Mouse (Mus musculus): ENCODE data around the gene Ttll11. TPM values are rescaled to one million over a fixed set of nuclear protein-coding genes. Genes with fewer than 3 reads are reported as not detected.

Ttll11 gene
- total RNA-seq, 2 experiments from 2014 or later, result 2.2 to 2.7 TPM

DNA sequence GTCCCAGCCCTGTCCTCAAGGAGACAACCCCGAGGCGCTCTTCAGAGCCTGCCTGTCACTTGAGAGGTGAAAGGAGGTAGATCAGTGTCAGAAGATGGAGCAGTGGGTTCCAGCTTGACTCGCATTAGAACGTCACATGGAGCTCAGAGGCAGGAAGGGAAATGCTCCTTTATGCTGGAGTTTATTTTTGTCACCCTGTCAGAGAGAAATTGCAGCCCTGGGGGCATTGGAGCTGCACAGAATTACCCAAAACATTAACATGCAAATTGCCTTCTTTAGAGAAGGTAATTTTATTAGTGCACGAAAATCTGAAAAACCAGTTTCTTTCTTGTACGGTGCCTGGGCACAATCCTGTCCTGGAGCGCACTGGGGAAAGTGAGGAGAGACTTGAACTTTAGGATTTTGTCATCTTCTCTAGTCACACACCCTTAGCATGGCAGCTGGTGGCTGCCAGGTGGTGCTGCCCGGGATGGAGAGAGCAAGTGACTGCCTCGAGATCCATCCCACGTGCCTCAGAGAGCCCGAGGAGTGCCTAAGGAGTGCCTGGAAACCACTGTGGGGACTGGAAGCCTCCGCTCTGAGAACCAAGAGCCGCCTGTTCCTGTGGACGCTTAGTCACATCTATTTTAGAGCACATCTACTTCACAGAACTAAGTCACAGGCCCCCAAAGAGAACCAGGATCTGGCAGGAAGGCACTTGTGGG, 211.7 kb downstream of the Ttll11 start:
- no peak for DNase-seq

- DNase-seq, result no peak
Measured at GRCm38 (mm10) chr2:35764328-35764727, 215.4 kb downstream of the Ttll11 start.

DNA sequence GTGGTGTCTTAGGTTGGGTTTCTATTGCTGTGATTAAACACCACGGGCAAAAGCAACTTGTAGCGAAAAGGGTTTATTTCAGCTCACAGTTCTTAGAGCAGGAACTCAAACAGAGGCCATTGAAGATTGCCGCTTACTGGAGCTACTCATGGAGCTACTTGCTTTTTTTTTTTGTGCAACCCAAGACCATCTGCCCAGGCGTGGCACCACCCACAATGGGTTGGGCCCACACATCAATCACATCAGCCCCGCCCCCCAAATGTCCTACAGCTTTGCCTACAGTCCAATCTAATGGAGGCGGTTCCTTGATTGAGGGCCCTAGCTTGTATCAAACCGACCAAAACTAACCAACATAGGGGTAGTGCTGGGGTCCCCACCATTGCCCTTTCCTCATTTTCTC, 215.9 kb downstream of the Ttll11 start:
- no peak for DNase-seq

DNA sequence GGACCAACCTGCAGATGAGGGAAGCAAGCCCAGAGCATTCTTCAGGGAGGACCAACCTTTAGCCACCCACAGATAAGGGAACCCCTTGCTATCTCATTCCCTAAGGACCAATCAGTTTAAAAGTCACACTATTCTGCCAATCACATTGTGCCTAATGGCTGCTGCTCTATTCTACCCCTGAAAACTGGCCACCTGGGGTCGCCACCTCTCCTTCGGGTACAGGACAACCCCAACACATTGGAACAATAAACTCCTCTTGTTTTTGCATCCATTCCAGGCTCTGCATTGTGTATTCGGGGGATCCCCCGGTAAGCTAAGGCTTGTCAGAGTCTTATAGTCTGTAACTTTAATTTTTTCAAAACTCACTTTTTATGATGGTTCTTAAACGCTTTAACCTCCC, 218.3 kb downstream of the Ttll11 start:
- DNase-seq, result no peak

DNA sequence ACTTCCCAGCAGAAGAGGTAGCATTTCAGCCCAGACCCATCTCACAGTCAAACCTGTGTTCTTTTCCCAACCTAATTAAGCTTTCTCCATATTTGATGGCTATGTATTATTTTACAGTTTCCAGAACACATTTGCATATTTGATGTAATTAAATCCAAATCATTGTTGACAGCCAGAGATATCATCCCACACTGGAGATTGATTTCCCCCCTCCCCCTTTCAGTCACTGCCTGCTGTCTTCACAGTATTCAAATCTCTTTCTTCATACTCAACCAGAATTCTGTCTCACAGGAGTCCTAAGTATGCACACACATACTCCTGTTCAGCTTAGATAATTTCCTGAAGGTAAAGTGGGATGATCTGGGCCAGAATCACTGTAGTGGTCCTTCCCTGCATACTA, 218.8 kb downstream of the Ttll11 start:
- no peak for DNase-seq

GRCm38 (mm10) chr2:35760352-35760751, 219.4 kb downstream of the Ttll11 start:
- no peak for DNase-seq

GRCm38 (mm10) chr2:35756467-35756866, 223.2 kb downstream of the Ttll11 start:
- DNase-seq, result no peak

DNA sequence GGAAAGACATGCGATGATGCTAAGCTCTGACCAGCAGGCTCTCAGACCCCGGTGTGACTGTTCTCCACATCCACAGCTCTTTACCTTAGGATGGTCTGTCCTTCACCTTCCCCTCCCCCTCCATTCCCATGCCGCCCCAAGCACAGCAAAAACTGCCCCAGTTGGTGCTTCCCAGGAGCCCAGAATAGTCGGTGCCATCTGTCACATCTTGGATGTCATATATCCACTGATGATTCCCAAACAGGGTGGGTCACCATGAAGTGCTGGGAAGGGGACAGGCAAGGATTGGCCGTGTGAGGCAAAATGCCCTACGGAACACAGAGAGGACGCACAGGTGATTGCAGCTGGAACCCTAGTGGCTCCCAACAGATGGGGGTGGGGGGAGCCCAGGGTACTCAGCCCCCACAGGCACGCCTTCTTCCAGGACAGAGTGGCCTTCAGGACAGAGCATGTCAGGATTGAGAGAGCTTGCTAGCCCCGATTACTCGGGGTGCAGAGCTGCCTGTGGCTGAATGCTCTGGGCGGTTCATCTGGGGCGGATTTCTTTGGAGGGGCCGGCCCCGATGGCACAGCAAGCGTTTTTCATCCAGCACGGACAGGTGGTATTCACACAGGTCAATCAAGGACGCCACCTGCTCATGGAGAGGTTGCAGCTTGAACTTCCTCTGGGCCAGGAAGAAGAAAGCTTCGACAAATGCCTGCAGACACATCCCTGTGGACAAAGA, 227.8 kb downstream of the Ttll11 start:
- no peak for DNase-seq

DNA sequence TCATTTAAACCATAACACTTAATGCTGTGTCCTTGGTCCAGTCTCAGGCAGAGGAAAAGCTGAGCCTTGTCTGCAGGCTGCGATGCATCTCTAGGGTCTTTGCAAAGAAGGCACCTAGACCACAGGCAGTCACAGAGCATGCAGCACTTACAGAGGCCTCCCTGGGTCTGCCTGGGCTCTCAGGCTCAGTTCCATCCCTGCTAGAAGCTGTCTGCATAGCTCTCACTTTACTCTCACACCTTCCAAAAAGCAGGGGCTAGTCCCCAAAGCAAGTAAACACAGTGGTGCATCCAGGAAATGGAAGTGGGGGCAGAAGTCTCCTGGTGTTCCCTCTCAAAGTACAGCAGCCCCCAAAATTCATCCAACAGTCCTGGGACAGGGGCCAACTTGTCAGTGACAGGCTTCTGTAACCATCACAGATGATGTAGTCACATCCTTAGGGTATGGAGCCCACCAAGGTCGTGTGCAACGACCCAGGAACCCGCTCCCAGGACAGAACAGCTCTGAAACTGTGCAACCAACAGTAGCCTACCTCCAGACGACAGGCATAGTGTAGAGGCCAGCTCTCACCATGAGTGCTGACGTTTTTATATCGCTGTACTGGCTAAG, 229.1 kb downstream of the Ttll11 start:
- DNase-seq, result no peak

GRCm38 (mm10) chr2:35747371-35748035, 232.2 kb downstream of the Ttll11 start:
- DNase-seq, result no peak

DNA sequence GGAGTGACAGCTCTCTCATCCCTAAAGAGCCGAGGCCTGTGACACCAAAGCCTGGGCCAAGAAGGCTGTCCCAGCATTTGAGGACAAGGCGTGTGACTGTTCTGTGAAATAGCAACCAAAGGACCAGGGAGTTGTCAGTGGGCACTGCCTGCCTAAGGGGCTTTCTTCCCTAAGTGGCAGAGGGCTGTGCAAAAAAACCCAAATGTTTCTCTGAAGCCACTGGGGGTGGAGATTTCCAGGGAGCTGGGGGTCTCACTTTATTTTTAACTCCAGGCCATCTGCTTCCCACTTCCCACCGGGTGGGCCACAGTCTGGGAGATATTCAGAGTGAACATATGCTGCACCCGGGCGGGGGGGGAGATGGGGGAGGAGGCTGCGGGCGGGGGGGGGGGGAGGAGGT, 233.1 kb downstream of the Ttll11 start:
- DNase-seq, result no peak

GRCm38 (mm10) chr2:35745876-35746275, 233.8 kb downstream of the Ttll11 start:
- DNase-seq, result no peak

DNA sequence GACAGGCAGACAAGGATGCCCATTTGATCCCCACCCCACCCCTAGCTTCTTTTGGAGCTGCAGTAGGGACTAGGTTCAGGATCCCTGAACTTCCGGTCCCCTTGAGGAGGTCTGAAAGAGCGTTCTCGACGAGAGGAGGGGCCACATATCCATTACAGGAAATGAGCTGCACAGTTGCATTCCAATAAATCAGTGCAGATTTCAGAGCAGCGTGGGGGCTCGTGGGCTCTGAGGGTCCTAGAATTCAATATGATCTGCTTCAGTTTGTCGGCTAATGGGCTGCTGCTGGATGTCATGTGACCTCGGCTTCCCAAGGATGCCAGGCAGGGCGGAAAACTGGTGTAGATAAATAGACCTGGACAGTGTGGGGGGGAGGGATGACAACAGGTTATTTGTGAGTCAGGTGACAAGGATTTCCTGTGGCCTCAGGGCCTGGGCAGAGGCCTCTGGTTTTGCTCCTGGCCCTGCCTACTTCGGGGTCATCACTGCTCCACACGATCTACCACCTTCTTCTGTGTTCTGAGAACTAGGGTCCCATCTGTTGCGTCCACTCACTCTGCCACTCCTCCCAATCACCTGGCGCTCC, 240.0 kb downstream of the Ttll11 start:
- DNase-seq, result no peak

- no peak for DNase-seq
Measured at GRCm38 (mm10) chr2:35737467-35738027, 242.2 kb downstream of the Ttll11 start.

GRCm38 (mm10) chr2:35736061-35736460, 243.7 kb downstream of the Ttll11 start:
- no peak for DNase-seq

DNA sequence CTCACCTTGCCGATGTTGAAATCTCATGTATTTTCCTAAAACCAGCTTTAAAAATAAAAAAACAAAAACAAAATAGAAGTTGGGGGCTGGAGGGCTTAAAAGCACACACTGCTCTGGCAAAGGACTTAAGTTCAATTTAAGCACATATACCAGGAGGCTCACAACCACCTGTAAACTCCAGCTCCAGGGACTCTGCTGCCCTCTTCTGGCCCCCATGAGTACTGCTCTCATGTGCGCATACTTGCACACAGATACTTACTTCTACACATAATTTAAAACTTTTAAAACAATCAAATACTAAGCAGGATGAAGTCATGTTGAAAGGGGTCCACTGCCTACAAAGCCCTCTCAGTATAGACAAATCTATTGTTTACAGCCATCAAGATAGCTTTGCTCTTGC, 244.7 kb downstream of the Ttll11 start:
- DNase-seq, result no peak

DNA sequence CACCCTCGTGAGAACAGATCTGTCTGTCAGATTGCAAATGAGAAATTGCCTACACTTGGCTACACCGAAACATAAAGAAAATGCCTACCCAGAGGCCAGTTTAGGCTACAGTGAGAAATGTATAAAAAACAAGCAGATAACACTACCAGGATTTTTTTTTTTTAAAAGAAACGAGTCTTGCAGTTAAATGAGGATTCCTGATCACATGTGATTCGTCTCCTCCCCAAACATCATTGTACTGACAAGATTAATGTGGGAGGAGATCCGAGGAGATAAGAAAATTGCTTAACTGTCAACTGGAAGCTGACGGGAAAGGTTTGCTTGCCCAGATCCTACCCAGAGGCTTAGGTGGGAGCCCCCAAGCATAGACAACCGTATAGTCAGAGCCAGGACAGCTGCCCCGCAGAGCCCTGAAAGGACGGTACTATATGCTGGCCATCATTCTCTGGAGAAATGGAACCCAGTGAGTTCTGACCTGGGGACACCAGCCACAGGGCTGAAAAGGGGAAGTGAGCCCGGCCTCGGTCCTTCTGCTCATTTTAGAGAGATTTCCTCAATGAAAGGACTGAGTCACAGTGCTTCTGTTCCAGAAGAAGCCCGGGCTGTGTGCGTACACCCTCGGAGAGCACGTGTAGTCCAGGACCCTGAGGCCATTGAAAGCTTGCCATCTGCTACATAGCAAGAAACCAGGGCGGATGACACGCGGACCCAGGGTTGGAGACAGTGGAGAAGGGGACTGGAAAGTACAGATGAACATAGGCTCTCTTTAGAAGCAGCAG, 247.9 kb downstream of the Ttll11 start:
- DNase-seq, result no peak

DNA sequence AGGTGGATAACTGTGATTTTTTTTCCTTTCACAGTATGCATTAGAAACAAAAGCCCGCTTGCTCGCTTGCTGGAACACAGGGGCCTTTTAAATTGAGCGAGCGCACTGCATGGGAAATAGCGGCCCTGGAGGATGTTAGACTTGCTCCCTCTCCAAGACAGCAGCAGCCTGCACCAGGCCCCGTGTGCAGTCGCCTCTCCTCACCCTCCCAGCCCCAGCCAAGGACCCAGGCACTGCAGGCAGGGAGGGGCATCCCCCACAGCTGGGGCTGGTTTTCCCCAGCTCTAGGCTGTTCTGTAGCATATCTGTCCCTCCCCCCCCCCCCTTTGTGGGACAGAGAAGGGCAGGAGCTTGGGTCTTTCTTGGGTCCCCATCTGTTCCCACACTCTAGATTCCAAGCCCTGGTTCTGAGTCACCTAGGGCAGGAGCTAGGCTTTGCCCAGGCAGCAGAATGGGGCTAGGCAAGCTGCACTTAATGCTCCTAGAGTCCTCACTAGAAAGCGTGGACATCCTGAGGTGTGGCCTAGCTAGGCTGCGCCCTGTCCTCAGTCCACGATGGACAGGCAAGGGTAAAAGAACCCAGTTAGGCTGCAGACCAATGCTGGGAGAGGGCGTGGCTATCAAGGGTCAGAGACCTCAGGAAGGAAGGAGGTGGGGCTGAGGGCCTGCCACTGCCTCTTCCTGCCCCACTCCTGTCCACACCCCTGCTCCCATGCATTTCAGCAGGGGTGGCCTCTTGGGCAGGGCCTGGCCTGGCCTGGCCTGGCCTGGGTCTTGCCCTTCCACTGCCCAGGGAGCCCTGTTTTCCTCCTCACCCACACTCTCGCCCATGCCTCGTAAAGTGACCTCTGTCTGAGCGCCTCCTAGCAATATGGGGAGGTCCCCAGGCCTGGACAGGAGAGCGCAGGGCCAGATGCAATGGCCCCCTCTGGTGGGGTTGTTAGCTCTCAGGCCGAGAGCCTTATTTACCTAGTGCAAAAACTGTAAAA, 250.3 kb downstream of the Ttll11 start:
- peak; percentile 67 for DNase-seq

GRCm38 (mm10) chr2:35728633-35729032, 251.1 kb downstream of the Ttll11 start:
- no peak for DNase-seq

GRCm38 (mm10) chr2:35723691-35724090, 256.0 kb downstream of the Ttll11 start:
- DNase-seq, result no peak
